Mouse (Mus musculus) embryonic fibroblast, embryonic 13.5 days (primary cell): ENCODE measurements around the gene Gm5141.

Experiments used
- CTCF ChIP-seq: IDR thresholded peaks from 2 replicates; pipeline ENCODE4 v1.5.1; 2011; ENCODE audit warnings: mild to moderate bottlenecking, control low read depth, low read length, moderate library complexity, borderline replicate concordance; ENCODE audit not compliant: insufficient read depth
- POLR2A ChIP-seq: IDR thresholded peaks from 2 replicates; pipeline ENCODE4 v1.6.1; 2011; ENCODE audit warnings: low read depth, mild to moderate bottlenecking, control low read depth, low read length, moderate library complexity

DNA sequence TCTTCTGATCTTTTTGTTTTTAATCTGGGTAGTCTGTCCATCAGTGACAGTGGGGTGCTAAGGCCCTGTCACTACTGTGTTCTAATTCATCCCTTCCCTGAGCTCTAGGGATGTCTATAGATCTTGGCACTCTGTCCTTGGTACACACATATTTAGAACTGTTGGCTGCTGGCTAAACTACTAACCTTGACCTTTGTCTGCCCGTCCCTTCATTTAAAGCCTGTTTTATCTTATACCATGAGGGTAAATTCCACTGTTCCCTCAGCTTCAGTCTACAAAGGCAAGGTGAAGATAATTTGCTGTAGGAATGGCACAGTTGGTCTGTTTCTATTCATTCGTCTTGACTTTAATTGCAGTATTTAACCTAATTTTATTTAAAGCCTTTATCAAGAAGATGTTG, 46.6 kb upstream of the Gm5141 start:
- TF ChIP-seq CTCF (no peak), POLR2A (no peak)
